Mouse (Mus musculus): ENCODE data around the gene Hes5.

Gene Hes5

DNA sequence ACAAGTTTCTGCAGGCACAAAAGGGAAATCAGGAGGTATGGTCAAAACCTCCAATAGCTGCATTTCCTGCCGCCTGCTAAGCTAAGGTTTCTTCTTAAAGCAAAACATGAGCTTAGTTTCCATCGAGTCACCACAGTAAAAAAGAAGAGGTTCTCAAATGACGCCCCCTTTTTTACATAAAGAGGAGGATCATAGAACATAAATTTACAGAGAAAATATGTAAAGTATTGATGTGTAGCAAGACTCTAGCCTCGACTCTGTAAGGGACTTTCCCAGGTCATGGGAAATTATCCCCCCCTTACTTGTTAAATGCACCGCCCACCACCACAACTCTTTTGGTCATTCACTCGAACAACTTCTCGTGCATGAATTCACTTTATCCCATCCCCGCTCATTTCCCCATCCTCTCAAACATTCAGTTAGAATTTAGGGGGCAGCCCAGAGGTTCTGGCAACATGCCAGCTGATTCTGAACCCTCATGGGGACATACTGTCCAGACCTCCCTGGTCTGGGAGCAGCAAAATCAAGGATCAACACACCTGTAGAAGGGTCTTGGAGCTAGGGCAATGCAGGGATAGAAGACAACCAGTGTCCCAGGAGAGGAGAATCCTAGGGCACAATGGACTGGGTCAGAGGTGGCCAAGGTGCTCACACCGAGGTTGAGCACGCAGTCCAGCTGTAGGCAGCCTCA is 17.9 kb upstream of the Hes5 start:
- no peak for DNase-seq

DNA sequence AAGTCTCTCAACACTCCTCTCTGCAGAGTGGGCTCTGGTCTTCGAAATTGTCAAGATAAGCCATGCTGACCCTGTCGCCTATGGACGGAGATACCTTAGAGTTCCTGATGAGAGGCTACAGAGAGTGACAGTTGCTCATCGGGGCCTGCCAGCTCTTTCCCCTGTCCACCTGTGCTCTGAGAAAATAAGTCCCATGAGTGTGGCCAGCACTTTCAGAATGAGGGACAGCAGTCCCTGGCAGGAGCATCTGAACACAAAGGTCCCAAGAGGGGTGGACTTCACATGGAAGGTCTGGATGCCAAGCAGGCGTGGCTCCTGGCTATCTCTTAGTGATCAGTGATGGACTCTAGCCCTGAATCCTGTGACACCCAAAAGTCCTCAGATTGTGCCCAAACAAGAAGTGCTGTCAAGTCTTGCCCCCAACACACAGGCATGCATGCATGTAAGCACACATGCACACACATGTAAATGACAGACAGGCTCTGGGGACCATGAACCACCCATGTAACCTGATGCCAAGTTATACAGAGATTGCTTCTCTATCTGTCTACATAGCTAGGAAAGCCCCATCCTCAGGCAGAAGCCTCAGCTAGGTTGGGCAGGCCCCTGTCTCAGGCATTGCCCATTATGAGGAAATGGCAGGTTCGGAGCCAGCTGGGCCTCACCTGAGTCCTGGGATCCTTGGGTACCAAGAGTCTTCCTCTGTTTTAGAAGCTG is 17.2 kb upstream of the Hes5 start:
- no peak for DNase-seq

DNA sequence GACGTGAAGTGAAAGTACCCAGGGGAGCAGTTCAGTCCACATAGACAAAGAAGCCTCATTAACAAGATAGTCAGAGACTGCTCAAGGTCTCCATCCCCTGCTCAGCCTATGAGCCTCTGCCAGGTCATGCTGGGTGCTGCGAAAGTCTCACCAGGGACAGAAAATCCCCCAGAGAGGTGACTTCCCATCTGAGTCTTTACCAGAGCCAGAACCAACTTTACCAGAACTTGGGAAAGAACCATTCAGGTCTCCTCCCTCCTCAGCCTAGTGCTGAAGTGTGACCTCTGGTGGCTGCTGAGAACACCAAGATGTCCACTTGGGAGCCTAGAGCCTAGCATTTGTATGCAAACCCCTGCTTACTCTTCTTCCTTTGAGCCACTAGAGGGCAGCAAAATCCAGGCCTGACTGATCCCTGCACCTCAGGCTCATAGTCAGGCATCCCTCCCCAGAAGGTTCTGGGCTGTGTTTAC is 16.6 kb upstream of the Hes5 start:
- peak; percentile 87 to 91 for DNase-seq

DNA sequence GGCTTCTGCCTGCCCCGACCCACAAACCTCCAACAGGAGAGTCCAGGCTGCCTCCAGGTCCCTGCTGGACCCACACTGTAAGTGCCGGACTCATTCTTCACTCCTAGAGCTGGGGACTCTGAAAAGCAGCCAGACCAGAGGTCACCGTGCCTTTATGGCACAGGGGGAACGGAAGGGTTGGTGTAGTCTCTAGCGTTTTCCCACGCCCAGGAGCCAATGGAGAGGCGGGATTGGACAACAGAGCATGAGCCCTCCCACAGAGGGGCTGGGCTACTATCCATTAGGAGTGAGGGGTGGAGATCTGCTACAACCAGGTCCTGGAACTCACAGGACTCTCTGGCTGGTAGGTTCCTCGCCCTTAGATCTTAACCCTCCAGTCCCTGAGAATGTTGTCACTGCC is 14.4 kb upstream of the Hes5 start:
- DNase-seq, result peak; percentile 84 to 88

DNA sequence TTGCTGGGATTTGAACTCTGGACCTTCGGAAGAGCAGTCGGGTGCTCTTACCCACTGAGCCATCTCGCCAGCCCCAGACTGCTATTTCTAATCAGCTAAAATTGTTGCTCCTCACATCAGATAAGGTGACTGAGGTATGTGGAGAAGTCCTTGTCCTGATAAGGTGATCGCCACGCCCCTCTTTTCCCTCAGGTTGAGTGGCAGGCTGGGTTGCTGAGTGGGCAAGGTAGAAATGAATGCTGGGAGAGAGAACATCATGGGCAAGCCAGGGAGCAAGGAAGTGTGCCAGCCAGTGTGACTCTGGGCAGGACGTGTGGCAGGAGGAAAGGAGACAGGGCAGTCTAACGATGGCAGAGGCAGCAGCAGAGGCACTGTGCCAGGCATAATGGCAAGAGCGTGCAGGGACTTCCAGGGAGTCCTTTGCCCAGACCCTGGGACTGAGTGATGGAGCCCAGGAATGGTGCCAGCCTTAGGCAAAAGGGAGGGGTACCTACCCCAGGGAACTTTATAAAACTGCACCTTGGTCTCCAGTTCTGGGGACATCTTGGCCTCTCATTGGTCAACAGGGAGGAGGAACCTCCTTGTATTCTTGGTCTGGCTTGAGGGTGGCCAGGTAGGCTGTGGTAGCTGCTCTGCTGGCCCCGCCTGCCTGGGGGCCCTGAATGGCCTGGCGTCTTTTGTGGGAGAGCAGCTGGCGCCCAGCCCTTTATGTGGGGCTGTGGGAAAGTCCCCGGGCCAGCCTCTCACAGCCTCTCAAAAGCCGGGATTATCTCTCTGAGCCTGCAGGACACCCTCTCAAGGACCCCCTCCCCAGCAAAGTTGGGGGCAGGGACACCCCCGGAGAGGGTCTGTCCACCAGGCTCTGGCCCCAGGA is 12.4 kb upstream of the Hes5 start:
- no peak for DNase-seq

DNA sequence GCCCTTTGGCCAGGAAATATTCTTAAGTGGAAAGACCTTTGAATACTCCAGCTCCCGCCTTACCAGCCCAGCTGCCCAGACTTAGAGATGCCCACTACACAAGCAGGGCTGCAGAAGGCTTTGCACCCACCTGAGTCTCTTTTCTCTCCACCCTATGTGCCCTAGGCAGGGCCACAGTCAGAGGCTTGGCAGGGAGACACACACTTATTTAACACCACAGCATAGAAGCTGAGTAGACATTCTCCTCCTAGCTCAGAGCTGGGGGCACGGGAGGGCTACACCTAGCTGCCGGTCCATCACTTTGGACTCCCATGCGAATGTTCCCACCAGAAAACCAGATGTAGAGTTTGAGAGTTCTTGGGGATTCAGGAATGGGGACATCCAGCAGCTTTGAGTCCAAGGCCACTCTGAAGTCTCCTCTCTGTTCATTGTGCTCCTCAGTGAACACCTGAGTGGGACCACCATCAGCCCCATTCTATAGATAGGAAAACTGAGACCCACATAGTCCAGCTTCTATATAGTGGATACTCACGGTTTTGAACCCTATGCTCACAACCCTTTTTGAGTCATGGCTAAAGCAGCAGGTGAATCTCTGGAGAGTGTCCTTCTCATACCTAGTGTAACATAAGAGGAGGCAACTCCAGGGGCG is 11.7 kb upstream of the Hes5 start:
- DNase-seq, result no peak

DNA sequence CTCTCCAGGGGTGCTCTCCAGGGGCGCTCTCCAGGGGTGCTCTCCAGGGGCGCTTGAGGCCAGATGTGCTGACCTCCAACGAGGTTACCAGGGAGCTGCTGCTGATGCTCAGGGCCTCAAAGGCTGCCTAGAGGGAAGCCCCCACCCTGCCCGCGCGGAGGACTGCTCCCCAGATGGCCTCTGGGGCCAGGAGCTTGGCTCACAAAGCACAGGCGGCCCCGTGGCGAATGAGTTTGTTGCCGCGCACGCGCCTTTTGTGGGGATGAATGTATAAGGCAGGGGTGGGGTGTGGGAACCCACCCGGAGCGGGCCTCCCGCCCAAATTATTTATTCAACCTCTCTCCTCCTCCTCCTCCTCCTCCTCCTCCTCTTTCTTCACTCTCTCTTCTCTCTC is 11.1 kb upstream of the Hes5 start:
- no peak for DNase-seq

DNA sequence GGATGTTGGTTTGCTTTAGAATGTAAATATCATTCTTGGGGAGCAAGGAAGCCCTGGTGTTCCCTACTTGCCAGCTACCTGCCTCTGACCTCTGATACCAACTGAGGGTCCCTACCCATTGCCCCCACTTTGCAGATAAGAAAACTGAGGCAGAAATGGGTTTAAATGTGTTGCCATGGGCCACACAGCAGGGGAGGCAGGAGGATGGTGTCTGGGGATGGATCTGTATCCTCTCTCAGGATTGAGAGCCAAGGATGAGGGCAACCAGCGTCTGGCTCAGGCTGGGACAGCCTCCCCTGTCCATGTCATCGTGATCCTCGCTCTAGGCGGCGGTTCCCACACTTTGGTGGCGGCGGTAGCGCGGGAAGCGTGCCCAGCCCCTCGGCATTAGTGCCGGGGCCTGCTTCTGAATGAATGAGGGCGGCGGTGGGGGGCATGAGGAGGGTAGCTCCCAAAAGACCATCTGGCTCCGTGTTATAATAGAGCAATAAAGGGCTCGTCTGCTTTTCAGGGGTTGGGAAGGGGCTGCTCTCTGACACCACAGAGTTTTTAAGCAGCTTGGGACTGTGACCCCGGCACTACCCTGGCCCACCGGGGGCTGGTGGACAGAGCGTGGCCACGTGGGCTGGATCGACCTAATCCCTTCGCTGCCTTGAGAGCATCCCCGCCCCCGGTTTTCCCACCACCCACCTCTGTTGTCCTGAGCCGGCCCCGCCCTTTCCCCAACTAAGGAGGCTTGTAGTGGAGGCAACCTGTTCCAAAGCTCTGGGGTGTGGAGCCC is 8.1 kb upstream of the Hes5 start:
- DNase-seq, result no peak

DNA sequence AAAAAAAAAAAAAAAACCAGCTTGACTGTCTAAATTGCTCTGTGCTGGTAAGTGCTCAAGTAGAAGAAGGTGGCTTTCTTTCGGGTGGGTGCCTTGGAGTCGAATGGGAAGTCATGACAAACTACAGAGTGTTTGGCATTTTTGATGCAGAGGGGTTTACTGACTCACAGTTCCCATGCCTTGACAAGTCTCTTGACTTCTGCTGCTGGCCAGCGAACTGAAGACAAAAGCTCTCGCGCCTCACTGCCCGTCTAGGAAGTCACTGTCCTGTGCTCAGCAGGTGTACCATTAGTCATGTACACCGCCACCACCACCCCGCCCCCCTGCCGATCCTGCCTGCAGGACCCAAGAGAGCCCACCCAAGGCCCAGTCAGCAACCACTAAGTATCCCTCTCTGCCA is 4.1 kb upstream of the Hes5 start:
- no peak for DNase-seq

DNA sequence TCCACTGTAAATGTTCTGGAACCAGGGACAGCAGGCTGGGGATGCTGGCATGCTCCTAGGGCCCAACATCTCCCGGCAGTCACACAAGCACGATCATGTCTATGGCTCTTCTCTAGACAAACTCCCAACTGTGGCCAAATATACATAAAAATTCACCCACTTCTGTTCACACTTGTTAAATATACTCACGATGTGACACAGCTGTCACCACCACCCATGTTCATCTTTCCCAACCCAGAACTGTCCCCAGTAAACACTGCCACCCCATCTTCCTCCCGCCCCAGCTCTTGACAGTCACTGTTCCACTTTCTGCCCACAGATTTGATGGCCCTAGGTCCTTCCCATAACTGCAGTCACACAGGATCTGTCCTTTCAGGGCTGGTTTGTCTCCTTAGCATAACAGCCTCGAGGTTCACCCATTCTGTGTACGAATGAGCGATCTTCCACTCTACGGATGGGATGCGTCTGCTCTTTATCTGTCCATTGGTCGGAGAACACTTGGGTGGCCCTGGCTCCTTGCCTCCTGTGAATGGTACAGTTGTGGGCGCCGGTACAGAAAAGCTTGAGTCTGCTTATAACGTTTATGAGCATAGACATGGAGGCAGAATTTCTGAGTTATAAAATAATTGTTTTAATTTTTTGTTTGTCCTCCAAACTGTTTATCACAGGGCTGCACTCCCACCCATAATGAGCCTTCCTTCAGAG is 3.3 kb upstream of the Hes5 start:
- DNase-seq, result no peak

DNA sequence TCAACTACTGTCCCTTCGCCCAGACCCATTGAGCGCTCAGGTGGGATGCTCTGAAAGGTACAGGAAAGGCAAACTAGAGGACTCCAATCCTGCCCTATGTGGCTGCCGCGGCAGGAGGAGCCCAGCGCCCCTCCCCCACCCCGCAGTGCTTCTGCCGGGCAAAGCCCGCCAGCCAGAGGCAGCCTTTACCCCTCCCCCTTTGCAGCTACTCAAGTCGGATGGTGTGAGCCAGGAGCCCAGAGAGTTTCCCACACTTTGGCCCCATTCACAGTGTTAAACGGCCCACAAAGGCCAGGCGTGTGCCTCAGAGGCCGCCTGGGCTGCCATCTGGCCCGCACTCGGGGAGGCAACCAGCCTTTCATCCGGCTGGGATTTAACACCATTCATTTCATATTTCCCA is 2.6 kb upstream of the Hes5 start:
- DNase-seq, result peak in 1 of 2 experiments; percentile 39

DNA sequence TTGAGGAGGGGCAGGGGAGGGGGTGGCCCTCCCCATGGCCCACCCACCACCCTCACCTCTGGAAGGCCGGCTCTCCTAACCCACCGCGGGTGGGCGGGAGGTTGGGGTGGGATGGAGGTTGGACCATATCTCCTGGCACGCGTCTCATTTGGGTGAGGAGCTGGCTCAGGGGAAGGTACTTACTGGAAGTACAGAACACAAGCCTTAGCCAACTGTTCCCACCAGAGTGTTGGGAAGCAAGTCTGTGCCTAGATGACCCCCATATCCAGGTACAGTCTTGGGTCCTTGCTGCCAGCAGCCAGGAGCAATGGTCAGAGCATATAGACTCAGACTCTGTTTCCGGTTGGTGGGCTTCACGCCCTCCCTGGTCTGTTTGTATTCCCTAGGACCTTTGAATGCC is 2.1 kb upstream of the Hes5 start:
- DNase-seq, result no peak

DNA sequence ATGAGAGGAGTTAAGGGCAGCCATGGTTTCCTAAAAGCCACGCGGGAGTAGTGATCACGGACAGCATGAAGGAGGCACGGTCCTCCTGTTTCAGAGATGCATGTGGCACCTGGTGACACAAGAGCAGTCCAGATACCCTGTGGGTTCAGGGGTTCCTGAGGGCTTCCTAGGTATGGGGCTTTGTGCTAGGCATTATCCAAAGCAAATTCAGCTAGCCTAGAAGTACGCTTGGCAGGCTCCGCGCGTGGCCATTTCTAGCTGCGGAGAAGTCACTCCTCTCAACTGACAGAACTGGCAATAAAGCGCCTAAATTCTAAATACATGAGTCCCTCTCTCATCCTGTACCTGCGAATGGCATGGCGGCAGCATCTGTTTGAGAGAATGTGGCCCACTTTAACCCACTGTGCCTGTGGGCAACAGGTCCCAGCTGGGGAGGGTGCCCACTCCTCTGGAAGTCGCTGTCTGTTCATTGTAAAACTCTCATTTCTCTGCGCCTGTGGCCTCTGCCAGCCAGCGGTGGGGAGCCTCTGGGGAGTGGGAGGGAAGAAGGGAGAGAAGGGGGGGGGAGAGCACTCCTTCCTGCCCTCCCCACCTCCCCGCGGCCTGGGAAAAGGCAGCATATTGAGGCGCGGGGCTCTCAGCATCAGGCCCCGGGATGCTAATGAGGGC is 568 bp upstream of the Hes5 start:
- no peak for DNase-seq

DNA sequence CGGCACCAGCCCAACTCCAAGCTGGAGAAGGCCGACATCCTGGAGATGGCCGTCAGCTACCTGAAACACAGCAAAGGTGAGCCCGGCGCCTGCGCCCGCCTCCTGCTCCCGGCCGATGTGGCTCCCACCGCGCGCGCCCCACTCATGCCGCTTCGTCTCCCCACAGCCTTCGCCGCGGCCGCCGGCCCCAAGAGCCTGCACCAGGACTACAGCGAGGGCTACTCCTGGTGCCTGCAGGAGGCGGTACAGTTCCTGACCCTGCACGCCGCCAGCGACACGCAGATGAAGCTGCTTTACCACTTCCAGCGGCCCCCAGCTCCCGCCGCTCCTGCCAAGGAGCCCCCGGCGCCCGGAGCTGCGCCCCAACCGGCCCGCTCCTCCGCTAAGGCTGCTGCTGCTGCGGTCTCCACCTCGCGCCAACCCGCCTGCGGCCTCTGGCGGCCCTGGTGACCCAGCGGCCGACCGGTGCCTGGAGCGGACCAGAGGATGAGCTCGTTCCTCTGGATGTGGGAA is 559 bp downstream of the Hes5 start:
- peak in 1 of 2 experiments; percentile 57 for DNase-seq

DNA sequence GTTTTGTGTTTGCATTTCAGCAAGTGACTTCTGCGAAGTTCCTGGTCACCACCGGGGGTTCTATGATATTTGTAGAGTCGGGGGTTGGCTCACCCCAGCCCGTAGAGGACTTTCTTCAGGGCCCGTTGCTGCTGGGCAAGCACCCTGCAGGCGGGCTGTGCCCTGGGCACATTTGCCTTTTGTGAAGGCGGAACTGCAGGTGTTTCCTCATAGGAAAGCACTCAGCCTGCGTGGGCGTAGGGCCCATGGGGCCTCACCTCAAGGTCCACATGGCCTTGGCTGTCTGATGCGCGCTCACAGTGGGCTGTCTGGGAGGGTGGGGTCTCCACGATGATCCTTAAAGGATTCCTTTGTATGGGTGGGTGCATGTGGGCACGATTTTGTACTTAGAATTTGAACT is 1.2 kb downstream of the Hes5 start:
- no peak for DNase-seq

DNA sequence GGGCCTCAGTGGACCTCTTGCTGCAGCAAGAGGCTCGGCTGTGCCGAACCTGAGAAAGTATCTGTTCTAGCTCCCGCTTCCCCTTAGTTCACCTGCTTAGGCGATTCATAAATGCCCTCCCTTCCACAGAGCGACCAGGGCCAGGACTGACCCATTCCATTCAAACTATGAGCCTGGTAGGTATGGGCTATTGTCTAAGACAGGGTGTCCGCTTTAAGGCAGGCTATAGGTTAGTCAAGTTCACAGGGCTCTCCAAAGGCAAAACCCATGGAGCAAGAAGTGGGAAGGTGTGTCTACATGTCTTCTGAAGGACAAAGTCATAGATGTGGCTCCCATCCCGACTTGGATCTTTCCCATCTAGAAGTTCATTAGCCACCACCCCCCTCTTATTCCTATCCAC is 2.0 kb downstream of the Hes5 start:
- no peak for DNase-seq

DNA sequence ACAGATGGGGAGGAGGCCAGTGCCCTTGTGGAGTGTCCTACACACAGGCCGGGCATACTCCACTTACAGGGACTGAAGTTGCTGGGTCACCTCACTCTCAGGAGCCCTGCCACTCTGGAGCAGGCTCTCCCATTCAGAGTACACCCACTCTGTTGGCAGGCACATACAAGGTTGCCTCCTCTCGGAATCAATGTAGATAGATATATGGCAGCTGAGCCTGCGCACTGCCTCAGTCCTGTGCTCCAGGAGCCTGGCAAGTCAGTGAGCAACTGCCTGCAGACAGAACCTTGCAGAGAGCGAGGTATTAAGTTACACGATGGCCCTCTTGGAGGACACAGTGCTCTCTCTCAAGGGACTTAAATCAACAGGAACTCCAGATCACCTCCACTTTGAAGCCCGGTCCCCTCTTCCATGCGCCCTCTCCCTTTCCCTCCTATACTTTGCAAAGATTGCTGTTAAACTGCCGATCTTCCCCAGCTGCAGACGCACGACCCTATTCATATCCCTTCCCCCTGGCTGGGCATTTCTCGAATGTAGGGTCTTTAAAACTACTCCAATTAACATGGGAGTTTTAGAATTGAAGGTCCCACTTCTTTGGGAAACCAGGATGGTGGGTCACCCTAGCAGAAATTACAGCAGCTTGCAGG is 2.6 kb downstream of the Hes5 start:
- DNase-seq, result no peak

DNA sequence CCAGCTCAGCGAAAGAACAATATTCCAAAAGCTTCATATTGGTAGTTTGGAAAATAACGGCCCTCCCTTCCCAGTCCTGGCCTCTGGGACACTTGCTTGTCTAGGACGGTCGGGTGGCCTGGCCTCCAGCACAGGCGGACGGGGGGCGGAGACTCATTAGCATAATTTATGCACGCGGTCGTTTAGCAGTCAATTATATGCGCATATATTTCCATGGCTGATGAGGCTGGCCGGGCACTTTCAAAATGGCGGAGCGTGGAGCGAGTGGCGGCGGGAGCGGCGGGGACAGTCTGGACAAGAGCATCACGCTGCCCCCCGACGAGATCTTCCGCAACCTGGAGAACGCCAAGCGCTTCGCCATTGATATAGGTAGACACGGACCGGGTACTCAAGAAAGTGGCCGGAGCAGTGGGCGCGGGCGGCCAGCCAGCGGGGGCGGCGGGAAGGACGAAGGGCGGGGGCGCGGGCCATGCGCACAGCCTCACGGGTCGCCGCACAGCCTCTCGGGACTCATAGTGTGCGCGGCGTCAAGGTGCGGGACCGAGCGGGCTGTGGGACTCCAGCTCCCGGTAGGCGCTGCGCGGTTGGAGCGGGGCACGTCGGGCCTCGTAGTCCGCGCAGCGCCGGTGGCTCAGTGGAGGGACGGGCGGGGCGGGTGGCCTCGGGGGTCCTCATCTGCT is 3.3 kb downstream of the Hes5 start, which contains the start of gene Pank4:
Gene Pank4, plus strand, starts transcription at position 223 of the 680 bp plus-strand sequence.
- DNase-seq, result peak; percentile 96 to 97

DNA sequence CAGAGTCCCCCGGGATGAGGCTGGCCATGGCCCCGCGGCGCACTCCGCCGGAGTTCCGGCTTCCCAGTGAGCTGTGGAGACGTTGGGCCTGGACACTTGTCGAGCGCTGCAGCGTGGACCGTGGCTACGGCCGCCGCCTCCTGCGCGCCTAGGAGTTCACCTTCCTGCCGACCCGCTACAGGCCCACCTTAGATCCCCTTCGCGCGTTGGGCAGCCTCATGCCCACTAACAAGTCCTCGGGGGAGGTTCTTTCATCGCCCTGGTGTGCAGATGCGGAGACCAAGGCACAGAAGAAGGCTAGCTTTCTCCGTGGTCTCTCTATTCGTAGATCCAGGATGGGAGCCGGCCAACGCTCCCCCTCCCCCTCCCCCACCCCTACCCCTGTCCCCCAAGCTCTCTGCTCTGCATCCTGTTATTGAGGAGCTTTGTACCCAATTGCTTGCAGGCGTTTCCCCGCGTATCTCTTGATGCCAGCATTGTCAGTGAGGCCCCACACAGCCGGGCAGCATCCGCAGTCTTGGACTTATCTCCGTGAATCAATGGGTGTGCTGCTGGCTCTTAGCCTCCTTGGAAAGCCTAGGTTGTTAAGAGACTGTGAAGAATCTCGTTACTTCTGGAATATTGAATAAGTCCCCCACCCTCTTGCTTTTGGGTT is 4.0 kb downstream of the Hes5 start:
- DNase-seq, result no peak

Measured in kidney, postnatal 36 days (tissue).